In genomic region chr11:109421205-109421604, GRCm38 (mm10) we compare ENCODE assay signal across 40 mouse cellular contexts. TPM values are rescaled to one million over a fixed set of nuclear protein-coding genes. Genes with fewer than 3 reads are reported as not detected.
"Had no signal": no experiment of that assay in that cellular context is flagged by ENCODE, and none has a peak within 500 bp of the region (broad histone marks: within the 10 kb centered on the region; RNA-seq: fewer than 3 reads in every experiment).

No protein-coding gene starts in this region.

- H3K4me3 ChIP-seq: gastrocnemius, adult 2 months; heart, embryonic 10.5 days; heart, embryonic 12.5 days; hindbrain, embryonic 10.5 days; hindbrain, embryonic 12.5 days; layer of hippocampus, adult 2 months; limb, embryonic 13.5 days; limb, embryonic 15.5 days; liver, embryonic 12.5 days had no signal

- H3K27me3 ChIP-seq: heart, embryonic 12.5 days; limb, embryonic 13.5 days; limb, embryonic 15.5 days; liver, embryonic 12.5 days had no signal

- H3K4me2 ChIP-seq: heart, embryonic 12.5 days; hindbrain, embryonic 12.5 days; hindbrain, embryonic 14.5 days; limb, embryonic 13.5 days; limb, embryonic 15.5 days had no signal

- H3K9ac ChIP-seq: heart, embryonic 12.5 days; hindbrain, embryonic 12.5 days; hindbrain, embryonic 14.5 days; limb, embryonic 13.5 days; limb, embryonic 15.5 days; liver, embryonic 12.5 days had no signal

- ATAC-seq: hindbrain, embryonic 16.5 days; intestine, embryonic 16.5 days; liver, embryonic 12.5 days had no signal

- H3K36me3 ChIP-seq: heart, embryonic 10.5 days; heart, embryonic 12.5 days; hindbrain, embryonic 10.5 days; hindbrain, embryonic 12.5 days; limb, embryonic 13.5 days; limb, embryonic 15.5 days; liver, embryonic 12.5 days had no signal

- H3K27ac ChIP-seq: gastrocnemius, adult 2 months; heart, embryonic 10.5 days; hindbrain, embryonic 10.5 days; hindbrain, embryonic 12.5 days; hindbrain, embryonic 14.5 days; layer of hippocampus, adult 2 months; limb, embryonic 13.5 days; limb, embryonic 15.5 days; liver, embryonic 12.5 days had no signal

- DNase-seq: gastrocnemius, adult 2 months; gastrocnemius, postnatal 10 days; gastrocnemius, postnatal 25 days; heart, adult 18-20 months; heart, postnatal 10 days; heart, postnatal 4 days; kidney, adult 11 months; kidney, adult 2 months; kidney, adult 9 months; kidney, postnatal 10 days; kidney, postnatal 25 days; kidney, postnatal 4 days; left cerebral cortex, postnatal 4 days had no signal

- H3K9me3 ChIP-seq: heart, embryonic 10.5 days; hindbrain, embryonic 10.5 days; limb, embryonic 15.5 days had no signal

- H3K4me1 ChIP-seq: hindbrain, embryonic 12.5 days had no signal

RNA-seq across cellular contexts. Expression of gene 9930022D16Rik, which starts 7.5 kb away (rescaled TPM):
- total RNA-seq: gastrocnemius, adult 2 months; gastrocnemius, postnatal 10 days; gastrocnemius, postnatal 25 days; gastrocnemius, postnatal 4 days; granulocyte monocyte progenitor cell, adult 5-6 weeks; heart, adult 18-20 months; heart, adult 8-10 months; heart, postnatal 10 days; heart, postnatal 25 days; heart, postnatal 4 days; layer of hippocampus, adult 2 months; layer of hippocampus, postnatal 10 days; layer of hippocampus, postnatal 25 days; left cerebral cortex, adult 18-20 months; left cerebral cortex, adult 8-10 months; left cerebral cortex, postnatal 10 days; left cerebral cortex, postnatal 25 days; left cerebral cortex, postnatal 4 days; liver, adult 2 months had no signal
- polyA plus RNA-seq: heart, embryonic 10.5 days; heart, embryonic 12.5 days; heart, embryonic 14.5 days; heart, embryonic 16.5 days; hindbrain, embryonic 10.5 days; hindbrain, embryonic 12.5 days; hindbrain, embryonic 14.5 days; hindbrain, embryonic 16.5 days; intestine, embryonic 14.5 days; intestine, embryonic 16.5 days; kidney, adult 2 months; kidney, embryonic 16.5 days; limb, embryonic 11.5 days; limb, embryonic 13.5 days; limb, embryonic 15.5 days; liver, adult 2 months; liver, embryonic 12.5 days had no signal
